Mouse (Mus musculus) activated CD4-positive, CD25-positive, alpha-beta regulatory T cell (primary cell): ENCODE data around the gene Sarm1. TPM values are rescaled to one million over a fixed set of nuclear protein-coding genes. Genes with fewer than 3 reads are reported as not detected.

Experiments used
- polyA plus RNA-seq, 2 experiments: library from polyadenylated mRNA; unstranded; fragments of 100-300 nt; shearing (Covaris generic); gene quantifications; one replicate each; pipeline ENCODE4 v1.2.1; 2017

Gene Sarm1
- polyA plus RNA-seq: 1 to 10 TPM; 1.8 to 2.3 TPM

DNA sequence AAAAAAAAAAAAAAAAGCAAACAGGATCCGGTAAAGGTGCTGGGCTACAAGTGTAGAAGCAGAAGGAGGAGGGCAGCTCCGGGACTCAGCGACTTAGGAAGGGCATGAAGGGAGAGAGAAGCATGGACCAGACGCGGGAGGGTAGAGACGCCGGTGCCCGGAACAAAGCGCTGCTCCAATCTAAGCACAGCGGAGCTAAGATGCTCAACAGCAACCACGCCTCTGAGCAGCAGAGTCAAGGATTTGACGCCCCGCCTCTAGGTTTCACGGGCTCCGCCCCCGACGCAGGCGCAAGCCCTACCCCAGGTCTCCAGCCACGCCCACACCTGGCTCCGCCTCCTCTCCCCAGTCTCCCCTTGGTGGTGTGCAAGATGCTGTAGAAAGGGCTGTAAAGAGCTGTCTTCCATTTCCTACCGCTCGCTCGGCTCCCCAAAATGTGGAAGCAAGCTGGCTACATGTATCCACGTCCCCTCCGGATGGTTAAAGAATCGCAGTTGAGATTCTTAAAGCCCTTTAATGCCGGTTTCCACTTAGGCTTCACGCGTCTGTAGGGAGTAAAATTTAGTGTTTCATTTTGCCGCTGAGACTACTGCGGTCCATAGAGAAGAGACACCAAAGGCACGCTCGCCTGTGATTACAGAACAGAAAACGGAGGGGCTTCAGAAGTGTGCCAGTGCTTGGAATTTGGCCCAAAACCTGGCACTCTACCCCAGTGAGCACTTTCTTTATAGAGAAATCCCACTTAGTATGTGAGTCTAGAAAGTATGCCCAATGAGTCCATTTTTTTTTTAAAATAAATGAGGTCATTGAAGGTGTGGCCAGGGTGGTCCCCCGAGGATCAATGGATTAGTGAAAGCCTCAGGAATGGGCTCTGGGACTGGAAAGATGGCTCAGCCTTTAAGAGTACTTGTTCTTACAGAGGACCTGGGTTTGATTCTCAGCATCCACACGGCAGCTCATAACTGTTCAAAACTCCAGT lies at the start of gene Sarm1:
TSS of gene Sarm1 (minus strand) at position 211 of the 979 bp plus-strand sequence.

DNA sequence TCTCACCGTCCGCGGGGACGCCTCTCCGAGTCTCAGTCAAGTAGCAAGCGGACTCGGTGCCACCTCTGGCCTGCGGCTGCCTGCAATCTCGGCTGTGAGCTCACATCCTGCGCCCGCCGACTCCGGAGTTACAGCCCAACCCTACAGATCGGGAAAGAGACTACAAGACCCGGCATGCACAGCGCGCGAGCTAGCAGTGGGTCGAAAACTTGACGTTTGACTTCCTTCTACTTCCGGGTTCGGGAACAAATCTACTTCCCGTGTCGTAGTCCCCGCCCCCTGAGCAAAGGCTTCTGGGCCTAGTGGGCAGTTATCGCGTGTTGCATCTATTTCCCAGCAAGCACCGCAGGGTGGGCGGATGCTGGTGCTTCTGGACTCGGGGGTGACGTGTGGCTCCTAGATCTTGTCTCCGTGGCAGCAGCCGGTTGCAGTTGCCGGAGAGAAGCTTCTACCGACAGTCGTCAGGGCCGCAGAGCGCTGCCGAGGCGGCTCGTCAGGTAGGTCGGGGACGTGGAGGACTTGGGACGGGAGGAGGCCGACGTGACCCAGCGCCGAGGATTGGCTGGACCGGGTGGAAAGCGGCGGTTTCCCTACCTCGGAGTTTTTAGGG lies 38.6 kb upstream of the Sarm1 start, which contains the start of the genes Tnfaip1 and Ift20:
TSS of gene Tnfaip1 (minus strand) at position 253 of the 610 bp plus-strand sequence.
TSS of gene Ift20 (plus strand) at position 282 of the 610 bp plus-strand sequence.

DNA sequence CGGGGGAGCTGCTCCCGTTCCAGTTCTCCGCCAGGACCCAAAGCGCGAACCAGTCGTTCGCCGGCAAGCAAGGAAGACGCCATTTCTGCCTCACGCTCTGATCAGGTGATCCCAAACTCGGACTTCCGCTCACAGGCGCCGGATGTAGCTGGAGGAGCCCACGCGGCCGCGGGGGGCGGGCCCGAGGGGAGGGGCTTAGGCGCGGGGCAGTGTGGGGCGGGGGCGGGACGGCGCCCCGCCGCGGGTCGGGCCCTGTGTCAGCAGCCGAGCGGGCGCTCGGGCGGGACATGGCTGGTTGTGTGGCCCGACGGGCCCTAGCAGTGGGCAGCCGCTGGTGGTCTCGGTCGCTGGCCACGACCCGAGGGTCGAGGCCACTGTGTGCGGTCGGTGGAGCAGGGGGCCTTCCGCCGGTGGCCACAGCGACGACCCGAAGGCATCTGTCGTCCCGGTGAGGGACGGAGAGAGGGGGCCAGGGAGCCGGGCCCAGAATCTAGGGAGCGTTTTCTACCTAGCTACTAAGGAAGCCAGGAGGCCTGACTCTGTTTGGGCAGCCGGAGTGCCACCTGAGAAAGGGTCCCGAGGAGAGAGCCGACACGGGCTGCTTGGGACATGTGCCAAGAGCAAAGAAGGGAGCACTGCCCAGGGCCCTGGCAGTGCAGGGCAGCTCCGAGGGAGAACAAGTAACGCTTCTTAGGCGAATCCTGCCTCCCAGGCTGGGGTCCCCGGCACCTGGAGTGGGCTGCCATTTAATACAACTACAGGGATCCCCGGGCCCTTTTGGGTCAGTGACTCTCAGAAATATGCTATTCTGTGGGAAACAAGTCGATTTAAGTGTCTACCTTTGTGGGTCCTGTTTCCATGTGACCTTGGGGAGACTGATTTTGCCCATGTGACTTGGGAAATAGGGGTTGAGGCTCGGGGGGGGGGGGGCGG lies 14.7 kb upstream of the Sarm1 start, which contains the start of the genes Tmem199 and Poldip2:
TSS of gene Tmem199 (minus strand) at position 148 of the 933 bp plus-strand sequence.
TSS of gene Poldip2 (plus strand) at position 169 of the 933 bp plus-strand sequence.

DNA sequence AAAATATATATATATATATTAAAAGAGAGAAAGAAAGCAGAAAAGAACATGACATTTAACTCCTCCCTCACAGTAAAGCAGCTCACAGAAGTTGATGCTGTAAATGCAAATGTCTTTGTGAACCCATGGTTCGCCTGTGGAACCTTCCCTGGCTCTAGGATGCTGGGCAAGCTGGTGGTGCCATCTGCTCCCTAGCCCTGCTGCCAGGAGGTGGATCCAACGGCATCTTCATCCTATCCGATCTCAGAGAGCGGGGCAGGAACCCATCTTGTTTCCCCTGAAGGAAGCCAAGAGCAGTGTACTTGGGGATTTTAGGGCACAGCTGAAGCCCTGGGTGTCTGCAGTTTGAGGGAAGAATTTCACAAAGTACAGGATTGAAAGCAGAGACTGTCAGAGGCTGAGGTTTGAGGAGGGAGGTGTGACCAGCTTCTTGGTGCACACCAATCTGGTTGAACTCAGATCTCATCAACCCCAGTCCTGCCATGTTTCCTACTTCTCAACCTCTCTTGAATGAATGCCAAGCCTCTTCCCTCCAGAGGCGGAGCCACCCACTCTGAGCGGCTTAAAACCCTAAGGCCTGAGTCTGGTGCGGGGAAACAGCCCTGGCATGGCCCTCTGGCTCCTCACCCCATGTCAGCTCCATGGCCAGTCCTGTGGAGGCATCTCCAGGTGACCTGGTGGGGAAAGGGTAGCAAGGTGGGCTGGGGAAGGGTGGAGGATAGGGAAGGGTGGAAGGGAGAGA lies 5.5 kb upstream of the Sarm1 start, which contains the start of gene Sebox:
TSS of gene Sebox (plus strand) at position 539 of the 742 bp plus-strand sequence.

DNA sequence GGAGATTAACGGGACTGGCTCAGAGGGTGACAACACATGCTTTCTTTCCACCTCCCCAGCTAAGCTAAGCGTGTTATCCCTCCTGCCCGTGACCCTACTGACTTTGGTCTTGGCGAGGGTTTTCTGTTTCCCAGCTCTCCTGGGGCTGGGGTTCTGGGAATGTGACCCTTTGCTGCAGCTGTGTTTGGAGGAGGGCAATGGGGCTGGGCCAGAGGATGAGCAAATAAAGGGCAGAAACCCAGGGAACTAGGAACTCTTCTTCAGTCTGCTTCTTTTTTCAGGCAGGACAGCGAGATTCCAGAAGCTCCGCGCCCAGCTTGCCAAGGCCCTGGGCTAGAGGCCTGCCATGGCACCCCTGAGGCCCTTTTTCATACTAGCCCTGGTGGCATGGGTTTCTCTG lies 1.4 kb upstream of the Sarm1 start, which contains the start of gene Vtn:
TSS of gene Vtn (plus strand) at position 88 of the 400 bp plus-strand sequence.

GRCm38 (mm10) chr11:78465568-78466180 lies 31.9 kb downstream of the Sarm1 start, which contains the start of gene Slc46a1:
Gene Slc46a1 (plus strand): TSS chr11:78465697.

Other genes with a start within 250 kb of the Sarm1 start
- 10 to 100 TPM; 40.4 to 65.7 TPM for gene 2610507B11Rik, start 236.0 kb downstream of the Sarm1 start, polyA plus RNA-seq
- under 1 TPM; 0.27 to 0.36 TPM for gene BC030499, start 206.9 kb downstream of the Sarm1 start, polyA plus RNA-seq
- gene Spag5, start 196.2 kb downstream of the Sarm1 start, polyA plus RNA-seq: 1 to 10 TPM; 5.3 to 6.0 TPM
- gene Aldoc, start 174.8 kb downstream of the Sarm1 start, polyA plus RNA-seq: 10 to 100 TPM in 1 of 2 experiments, 1 to 10 TPM in 1; 2.4 to 12.9 TPM
- gene Pigs, start 169.3 kb downstream of the Sarm1 start, polyA plus RNA-seq: 100 to 1,000 TPM in 1 of 2 experiments, 10 to 100 TPM in 1; 70.7 to 114 TPM
- 100 to 1,000 TPM in 1 of 2 experiments, 10 to 100 TPM in 1; 57.5 to 101 TPM for gene Unc119, start 154.3 kb downstream of the Sarm1 start, polyA plus RNA-seq
- gene Foxn1, start 111.2 kb downstream of the Sarm1 start, polyA plus RNA-seq: not detected
- not detected for gene Slc13a2, start 75.5 kb downstream of the Sarm1 start, polyA plus RNA-seq
- 1 to 10 TPM in 1 of 2 experiments, under 1 TPM in 1; 0.78 to 1.3 TPM for gene Slc46a1, start 32.1 kb downstream of the Sarm1 start, polyA plus RNA-seq
- not detected for gene Vtn, start 1.3 kb upstream of the Sarm1 start, polyA plus RNA-seq
- under 1 TPM in 1 of 2 experiments, not detected in 1; 0.34 TPM for gene Sebox, start 5.7 kb upstream of the Sarm1 start, polyA plus RNA-seq
- gene Tmem199, start 14.4 kb upstream of the Sarm1 start, polyA plus RNA-seq: 10 to 100 TPM; 36.5 to 43.8 TPM
- 10 to 100 TPM; 37.7 to 57.4 TPM for gene Poldip2, start 14.4 kb upstream of the Sarm1 start, polyA plus RNA-seq
- gene Tnfaip1, start 38.6 kb upstream of the Sarm1 start, polyA plus RNA-seq: 10 to 100 TPM; 11.1 to 19.9 TPM
- 100 to 1,000 TPM; 104 to 119 TPM for gene Ift20, start 38.6 kb upstream of the Sarm1 start, polyA plus RNA-seq
- 10 to 100 TPM; 10.6 to 14.5 TPM for gene Tmem97, start 53.0 kb upstream of the Sarm1 start, polyA plus RNA-seq
- gene Nlk, start 199.6 kb upstream of the Sarm1 start, polyA plus RNA-seq: 10 to 100 TPM; 15.2 to 16.4 TPM